Mouse (Mus musculus): Measurements from ENCODE around the gene Arhgef3.
"Not testable (repeated sequence)": the region's sequence is repeated elsewhere in the genome, so short reads cannot be mapped to it uniquely, and the experiment has no call there.

- not testable (repeated sequence) for TF ChIP-seq CTCF (IDR thresholded peaks at IDR 0.05; ENCODE audit: low read depth, low read length); EP300 (IDR thresholded peaks at IDR 0.05; ENCODE audit: insufficient read depth, low read depth, low read length)
Observed at GRCm38 (mm10) chr14:27210801-27211200, 96.1 kb downstream of the Arhgef3 start.
